Mouse (Mus musculus) adrenal gland (tissue): ENCODE measurements around the gene Tnfrsf19.

ENCODE experiments used
- intact Hi-C: fragments of 180-260 bp; cut with DNase I; formaldehyde crosslinking; loops from one replicate; pipeline ENCODE4 v1.15.1; 2025
- long read RNA-seq, 2 experiments: library from polyadenylated mRNA; unstranded; transcript quantifications; one replicate each; pipeline ENCODE4 v2.0.0; 2020; ENCODE audit warnings: borderline replicate concordance in 1 of 2; ENCODE audit not compliant: insufficient replicate concordance in 1 of 2

Tnfrsf19 gene
- long read RNA-seq, experiment 1, full-length matches to known transcripts: 7 of 17 reads
- long read RNA-seq, experiment 1, partial matches to known transcripts: 5 of 17 reads
- long read RNA-seq, experiment 1, other reads (novel, unspliced or antisense): 5 of 17 reads
- long read RNA-seq, experiment 2, full-length matches to known transcripts: 4 of 7 reads
- long read RNA-seq, experiment 2, partial matches to known transcripts: 0 of 7 reads
- long read RNA-seq, experiment 2, other reads (novel, unspliced or antisense): 3 of 7 reads

DNA sequence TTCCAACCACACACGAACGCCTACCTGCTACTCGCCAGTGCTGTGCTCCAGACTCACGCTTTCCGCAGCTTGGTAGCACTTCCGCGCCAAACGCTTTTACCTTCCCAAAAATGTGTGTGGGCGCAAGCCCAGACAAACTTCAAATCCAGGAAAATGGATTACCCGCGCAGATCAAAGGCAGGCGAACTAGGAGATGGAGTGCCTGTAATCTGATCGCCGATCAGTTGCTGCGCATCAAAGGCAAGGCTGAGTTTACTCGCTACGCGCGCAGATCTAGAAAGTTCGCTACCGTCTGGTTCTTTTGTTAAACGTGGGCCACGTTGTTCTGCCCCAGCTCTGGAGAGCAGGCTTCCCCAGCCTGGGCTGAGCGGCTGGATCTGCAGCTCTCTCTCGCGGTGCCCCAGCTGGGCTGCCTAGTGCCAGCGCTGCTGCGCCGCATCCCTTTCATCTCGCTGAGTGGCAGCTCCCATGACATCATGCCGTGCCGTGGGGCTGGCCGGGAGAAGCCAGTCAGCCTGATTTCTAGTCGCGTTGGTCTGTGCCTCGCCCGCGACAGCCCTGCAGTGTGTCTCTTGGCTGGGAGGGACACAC, at the start of gene Tnfrsf19:
TSS of gene Tnfrsf19 (minus strand) at position 400 of the 591 bp plus-strand sequence.
- intact Hi-C loops: loop anchor here (5.0 kb wide), 1 partner anchor 34 kb away; no protein-coding TSS in a partner anchor

GRCm38 (mm10) chr14:61092073-61092472, 45.8 kb upstream of the Tnfrsf19 start:
- intact Hi-C loops: no loop called here

- intact Hi-C loops: no loop called here
These were observed 44.7 kb upstream of the Tnfrsf19 start for GRCm38 (mm10) chr14:61090955-61091354.

DNA sequence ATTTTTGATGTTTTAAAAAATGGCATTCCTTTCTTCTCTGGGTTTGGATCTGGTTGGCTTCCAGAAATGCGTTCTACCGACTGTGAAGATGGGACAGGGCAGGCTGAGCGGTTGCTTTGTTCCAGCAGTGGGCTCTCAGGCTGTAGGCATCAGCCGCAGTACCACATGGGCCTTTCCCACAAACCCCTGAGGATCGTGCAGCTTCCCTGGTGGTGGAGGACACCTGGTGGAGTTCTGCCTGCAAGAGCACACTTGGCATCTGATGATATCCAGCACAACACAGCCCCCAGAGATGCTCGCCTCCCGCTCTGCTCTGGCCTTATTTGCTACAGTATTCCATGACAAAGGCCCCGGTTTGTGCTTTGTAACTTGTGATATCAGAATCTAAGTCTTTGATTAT, 41.9 kb upstream of the Tnfrsf19 start:
- intact Hi-C loops: loop anchor here (5.0 kb wide), 1 partner anchor 106 kb away; no protein-coding TSS in a partner anchor

DNA sequence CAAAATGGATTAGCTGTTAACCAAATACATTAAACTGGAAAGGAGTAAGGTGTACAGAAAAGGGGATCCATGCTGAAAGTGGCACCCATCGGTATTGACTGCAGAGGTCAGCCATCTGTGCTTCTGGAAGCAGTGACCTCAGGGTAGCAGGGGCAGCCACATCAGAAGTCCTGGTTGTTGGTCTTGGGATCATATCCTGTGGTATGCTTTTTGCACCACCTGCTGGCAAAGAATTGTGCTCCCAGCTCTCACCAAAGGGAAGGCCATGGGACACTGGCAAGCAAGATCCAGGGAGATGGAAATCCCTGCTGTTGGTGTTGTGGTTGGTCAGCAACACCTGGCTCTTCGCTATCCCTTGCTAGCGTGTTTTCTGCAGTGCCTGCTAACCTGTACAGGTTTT, 39.0 kb upstream of the Tnfrsf19 start:
- intact Hi-C loops: loop anchor here (1.0 to 5.0 kb wide), 2 partner anchors 103 to 286 kb away; no protein-coding TSS in a partner anchor

- intact Hi-C loops: no loop called here
These were observed 23.3 kb upstream of the Tnfrsf19 start for GRCm38 (mm10) chr14:61069555-61069954.

DNA sequence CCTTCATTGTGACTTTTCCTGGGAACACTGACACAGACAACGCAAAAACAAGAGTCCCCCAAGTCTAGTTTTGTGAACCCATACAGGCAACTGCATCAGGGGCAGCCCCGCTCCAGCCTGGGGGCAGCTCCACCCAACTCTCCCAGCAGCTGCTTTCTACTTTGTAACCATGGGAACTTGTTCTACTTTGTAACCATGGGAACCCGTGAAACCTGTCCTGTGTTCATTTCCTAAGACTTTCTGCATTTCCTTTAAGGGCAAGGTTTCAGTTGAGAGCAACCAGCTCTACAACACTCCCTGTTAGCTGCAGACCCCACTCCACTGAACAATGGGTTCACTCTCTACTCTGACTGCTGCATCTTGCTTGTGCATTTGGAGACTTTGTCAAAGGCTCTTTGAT, 15.4 kb upstream of the Tnfrsf19 start:
- intact Hi-C loops: no loop called here

- intact Hi-C loops: no loop called here
These were observed 13.1 kb upstream of the Tnfrsf19 start for GRCm38 (mm10) chr14:61059316-61059945.

DNA sequence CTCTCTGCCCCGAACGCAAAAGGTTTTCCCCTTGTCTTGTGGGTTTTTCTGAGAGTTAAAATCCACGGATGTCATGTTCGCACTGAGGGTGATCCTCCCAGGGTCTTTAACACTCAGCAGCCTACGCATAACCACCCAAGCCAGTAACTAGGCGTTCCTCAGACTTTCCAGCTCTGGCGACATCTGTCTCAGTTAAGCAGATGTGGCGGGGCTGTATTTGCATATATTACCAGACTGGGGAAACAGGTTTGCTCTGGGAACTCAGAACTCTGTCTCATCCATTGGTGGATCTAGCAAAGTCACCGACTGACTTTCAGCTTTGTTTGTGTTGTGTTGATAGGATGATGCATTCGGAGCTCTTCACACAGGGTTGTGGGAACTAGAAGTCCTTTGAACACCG, 10.7 kb upstream of the Tnfrsf19 start:
- intact Hi-C loops: no loop called here

- intact Hi-C loops: no loop called here
These were observed 10.2 kb upstream of the Tnfrsf19 start for GRCm38 (mm10) chr14:61056445-61056844.

DNA sequence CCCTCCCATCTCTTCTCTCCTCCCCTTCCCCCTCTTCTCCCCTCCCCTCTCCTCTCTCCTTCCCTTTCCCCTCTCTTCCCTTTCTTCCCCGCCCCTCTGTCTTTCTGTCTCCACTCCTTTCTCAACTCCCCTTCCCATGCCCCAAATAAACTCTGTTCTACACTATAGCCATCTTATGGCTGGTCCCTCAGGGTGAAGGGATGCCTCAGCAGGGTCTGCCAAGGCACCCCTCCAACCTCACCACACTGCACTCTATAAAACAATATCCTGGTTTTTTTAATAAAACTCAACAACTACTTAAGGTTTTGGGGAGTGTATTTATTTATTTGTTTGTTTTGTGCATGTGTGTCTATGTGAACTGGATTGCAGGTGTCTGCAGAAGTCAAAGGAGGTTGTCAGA, 9.6 kb upstream of the Tnfrsf19 start:
- intact Hi-C loops: no loop called here

GRCm38 (mm10) chr14:61052163-61052562, 5.9 kb upstream of the Tnfrsf19 start:
- intact Hi-C loops: no loop called here

- intact Hi-C loops: loop anchor here (5.0 kb wide), 1 partner anchor 33 kb away; no protein-coding TSS in a partner anchor
These were observed 722 bp downstream of the Tnfrsf19 start for GRCm38 (mm10) chr14:61045446-61046090.

DNA sequence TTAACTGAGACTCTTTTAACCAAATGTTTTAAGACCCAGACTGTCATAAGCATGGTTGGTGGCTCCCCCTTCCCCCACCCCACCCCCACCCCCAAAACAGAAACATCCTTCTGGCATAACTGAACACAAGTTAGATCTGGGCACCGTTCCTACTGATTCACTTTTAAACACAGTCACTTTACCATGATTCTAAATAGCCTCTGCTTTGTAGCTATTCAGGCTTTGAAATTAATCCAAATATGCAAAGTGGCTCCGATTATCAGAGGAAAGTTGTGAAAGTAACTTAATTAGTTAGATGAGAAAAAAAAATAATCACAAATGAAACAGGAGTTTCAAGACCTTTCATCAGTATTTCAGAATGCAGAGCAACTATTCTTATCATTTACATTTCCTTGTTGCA, 2.0 kb downstream of the Tnfrsf19 start:
- intact Hi-C loops: no loop called here

DNA sequence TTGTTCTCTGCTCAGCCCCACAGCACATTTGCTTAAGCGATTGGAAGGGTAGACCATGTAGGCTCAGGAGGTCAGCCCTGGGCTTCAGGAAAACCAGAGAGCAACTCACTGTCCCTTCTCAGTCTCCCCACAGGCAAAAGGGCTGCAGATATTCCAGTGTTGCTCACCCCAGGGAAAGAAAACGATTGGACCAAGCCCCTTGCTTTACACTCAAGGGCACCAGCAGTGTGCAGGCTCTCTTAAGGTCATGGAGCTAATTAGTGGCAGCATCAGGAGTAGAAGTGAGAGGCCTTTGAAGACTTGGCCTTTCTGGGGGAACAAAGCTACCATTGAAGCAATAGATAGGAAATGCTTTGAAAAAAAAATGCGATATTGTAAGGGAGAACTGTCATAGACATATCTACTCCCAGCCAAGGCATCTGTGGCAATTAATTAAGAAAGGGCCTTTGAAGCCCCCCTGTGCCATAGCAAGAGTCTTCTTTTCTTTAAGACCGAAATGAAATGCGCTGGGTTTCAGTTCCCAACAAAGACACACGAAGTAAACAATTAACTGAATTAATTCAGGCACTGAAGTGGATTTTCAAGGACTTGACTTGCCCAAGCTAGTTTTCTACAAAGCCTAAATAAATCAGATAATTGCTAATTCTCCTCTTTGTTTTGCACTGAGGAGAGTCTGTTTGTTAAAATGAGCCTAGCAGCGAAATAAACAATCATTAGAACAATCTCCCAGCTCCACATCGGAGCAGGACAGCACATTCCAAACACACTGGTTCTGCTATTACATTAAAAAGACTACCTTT, 2.6 kb downstream of the Tnfrsf19 start:
- intact Hi-C loops: no loop called here

DNA sequence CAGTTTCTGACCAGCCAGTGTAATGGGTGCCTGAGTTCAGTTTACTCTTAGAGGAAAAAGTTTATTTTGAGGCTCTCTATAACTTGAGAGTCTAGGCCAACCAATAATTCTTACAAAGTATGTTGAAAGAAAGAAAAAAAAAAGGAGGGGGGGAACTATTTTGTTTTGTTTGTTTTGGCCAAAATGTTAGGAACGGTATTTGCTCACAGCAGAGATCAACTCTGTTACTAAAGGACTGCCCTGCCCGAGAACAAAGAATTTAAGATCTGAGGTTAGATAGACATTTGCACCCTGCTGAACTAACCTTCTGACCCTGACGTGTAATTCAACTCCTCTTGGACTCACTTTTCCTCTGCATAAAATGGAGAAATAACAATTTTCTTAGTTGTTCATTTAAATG, 4.0 kb downstream of the Tnfrsf19 start:
- intact Hi-C loops: no loop called here

DNA sequence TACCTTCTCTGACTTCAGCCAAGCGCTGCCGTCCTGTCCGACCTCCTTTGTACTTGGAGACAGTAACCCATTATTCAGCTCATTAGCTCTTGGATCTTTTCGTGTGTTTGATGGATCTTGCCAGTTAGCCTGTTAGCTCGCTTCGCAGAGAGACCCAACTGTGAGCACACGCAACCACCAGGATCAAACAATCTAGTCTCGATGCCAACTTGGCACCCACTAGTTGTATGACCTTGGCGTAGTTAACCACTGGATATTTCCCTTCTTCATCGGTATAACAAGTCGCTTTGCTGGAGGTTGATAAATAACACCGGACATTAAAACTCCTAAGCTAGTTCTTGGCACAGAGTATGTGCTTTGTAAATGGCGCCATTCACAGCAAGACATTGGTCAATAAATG, 6.1 kb downstream of the Tnfrsf19 start:
- intact Hi-C loops: no loop called here

- intact Hi-C loops: no loop called here
These were observed 8.2 kb downstream of the Tnfrsf19 start for GRCm38 (mm10) chr14:61038082-61038472.

DNA sequence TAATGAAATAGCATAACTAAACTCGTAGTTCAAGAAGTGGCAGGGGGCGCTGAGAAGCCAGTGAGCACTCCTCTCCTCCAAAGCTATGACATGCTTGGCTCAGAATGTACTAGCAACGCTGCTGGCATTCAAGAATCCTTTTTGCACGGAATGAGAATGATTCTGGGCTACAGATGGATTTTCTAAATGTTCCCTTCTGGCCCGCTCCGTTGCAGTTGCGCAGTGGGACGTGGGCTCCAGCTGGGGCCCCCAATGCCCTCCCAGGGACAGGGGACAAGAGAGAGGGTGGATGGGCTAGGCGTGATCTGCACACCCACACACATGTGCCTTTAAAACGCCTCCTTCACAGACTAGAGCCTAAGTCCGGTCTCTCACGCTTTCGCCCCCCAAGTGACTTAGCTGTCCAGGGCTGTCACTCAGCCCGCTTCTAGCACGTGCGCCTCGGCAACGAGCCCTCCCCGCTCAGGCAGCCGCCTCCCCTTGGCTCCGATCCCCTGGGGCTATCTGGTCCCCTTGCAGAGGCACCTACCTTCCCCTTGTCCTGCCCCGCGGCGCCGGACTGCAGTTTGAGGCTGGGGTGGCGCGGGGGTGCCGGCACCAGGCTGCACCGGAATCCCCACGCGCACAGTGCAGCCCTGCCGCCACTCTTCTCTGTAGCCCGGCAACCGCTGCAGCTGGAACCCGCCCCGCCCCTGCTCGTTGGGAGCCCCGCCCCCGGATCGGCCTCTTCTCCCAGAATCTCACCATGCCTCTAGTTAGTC, 8.8 kb downstream of the Tnfrsf19 start:
- intact Hi-C loops: no loop called here

- intact Hi-C loops: no loop called here
These were observed 15.9 kb downstream of the Tnfrsf19 start for GRCm38 (mm10) chr14:61030366-61030765.
